Mouse (Mus musculus) ES-CJ7 (cell line): ENCODE data around the gene Plxnb1.

Experiments used
- DNase-seq: peaks from one replicate; pipeline ENCODE4 v3.0.0; 2011; ENCODE audit warnings: low read depth, low spot score

The Plxnb1 gene

GRCm38 (mm10) chr9:109060898-109061295 is 34.3 kb upstream of the Plxnb1 start:
- DNase-seq: no peak

- DNase-seq: no peak
These were observed 27.0 kb upstream of the Plxnb1 start for GRCm38 (mm10) chr9:109068095-109068735.

GRCm38 (mm10) chr9:109073661-109074573 is 21.3 kb upstream of the Plxnb1 start, which contains the start of gene Atrip:
Gene Atrip (minus strand): TSS chr9:109074124.
- peak; percentile 84 for DNase-seq

GRCm38 (mm10) chr9:109080516-109080915 is 14.7 kb upstream of the Plxnb1 start:
- no peak for DNase-seq

- DNase-seq: no peak
These were observed 13.5 kb upstream of the Plxnb1 start for GRCm38 (mm10) chr9:109081749-109082123.

GRCm38 (mm10) chr9:109082124-109082800 is 12.9 kb upstream of the Plxnb1 start, which contains the start of the genes Ccdc51 and Tma7:
Gene Ccdc51 (plus strand): TSS chr9:109082493.
Gene Tma7 (minus strand): TSS chr9:109082587.
- peak; percentile 96 for DNase-seq

- peak; percentile 72 for DNase-seq
These were observed 10.3 kb upstream of the Plxnb1 start for GRCm38 (mm10) chr9:109084922-109085321.

- DNase-seq: peak; percentile 63
These were observed 7.2 kb upstream of the Plxnb1 start for GRCm38 (mm10) chr9:109087987-109088386.

- no peak for DNase-seq
These were observed 4.7 kb upstream of the Plxnb1 start for GRCm38 (mm10) chr9:109090446-109090845.

GRCm38 (mm10) chr9:109091802-109092201 is 3.4 kb upstream of the Plxnb1 start:
- DNase-seq: no peak

- DNase-seq: no peak
These were observed 2.4 kb upstream of the Plxnb1 start for GRCm38 (mm10) chr9:109092799-109093198.

GRCm38 (mm10) chr9:109093786-109094552 is 1.2 kb upstream of the Plxnb1 start:
- DNase-seq: no peak

- peak; percentile 40 for DNase-seq
These were observed 544 bp upstream of the Plxnb1 start for GRCm38 (mm10) chr9:109094553-109095136.

- DNase-seq: no peak
These were observed 1.1 kb downstream of the Plxnb1 start for GRCm38 (mm10) chr9:109096251-109096661.

GRCm38 (mm10) chr9:109096856-109097255 is 1.7 kb downstream of the Plxnb1 start:
- DNase-seq: peak; percentile 54

- DNase-seq: no peak
These were observed 2.1 kb downstream of the Plxnb1 start for GRCm38 (mm10) chr9:109097291-109097690.

GRCm38 (mm10) chr9:109097831-109098230 is 2.6 kb downstream of the Plxnb1 start:
- DNase-seq: no peak

GRCm38 (mm10) chr9:109098366-109098765 is 3.2 kb downstream of the Plxnb1 start:
- DNase-seq: no peak

- DNase-seq: no peak
These were observed 3.8 kb downstream of the Plxnb1 start for GRCm38 (mm10) chr9:109098969-109099368.

GRCm38 (mm10) chr9:109100307-109100928 is 5.2 kb downstream of the Plxnb1 start:
- DNase-seq: no peak
